In genomic region chrX:159953546-159954429, GRCm38 (mm10) we compare ENCODE assay signal across 21 mouse cellular contexts. TPM values are rescaled to one million over a fixed set of nuclear protein-coding genes. Genes with fewer than 3 reads are reported as not detected.
DNase-seq lines count a peak whose midpoint lies in the region; ATAC-seq lines count a peak whose summit lies in the region.
"Had no signal": no experiment of that assay in that cellular context is flagged by ENCODE, and none has a peak within 500 bp of the region (broad histone marks: within the 10 kb centered on the region; RNA-seq: fewer than 3 reads in every experiment).

No protein-coding gene starts in this region.

- H3K27ac ChIP-seq in embryonic facial prominence, embryonic 15.5 days (replicated peaks), result 0 out of 2 replicates have a peak overlapping the region, but pooled peaks have one; percentile 3
- H3K27ac ChIP-seq: forebrain, embryonic 12.5 days; hindbrain, embryonic 15.5 days had no signal

- WGBS in embryonic facial prominence, embryonic 15.5 days, result 48% methylated on average over 7 of the region's 7 CpGs

- no peak overlapping the region for H3K4me3 ChIP-seq in embryonic facial prominence, embryonic 15.5 days (replicated peaks)
- H3K4me3 ChIP-seq: forebrain, embryonic 12.5 days; heart, embryonic 12.5 days; hindbrain, embryonic 15.5 days had no signal

- H3K9me3 ChIP-seq in embryonic facial prominence, embryonic 15.5 days (replicated peaks), result no peaks in the 10 kb centered on the region
- H3K9me3 ChIP-seq: forebrain, embryonic 12.5 days; heart, embryonic 12.5 days; hindbrain, embryonic 15.5 days had no signal

- no peak overlapping the region for H3K9ac ChIP-seq in embryonic facial prominence, embryonic 15.5 days
- H3K9ac ChIP-seq: forebrain, embryonic 12.5 days; heart, embryonic 12.5 days; hindbrain, embryonic 15.5 days; liver, postnatal 0 days had no signal

- ATAC-seq in embryonic facial prominence, embryonic 15.5 days (ENCODE audit: insufficient number of reproducible peaks, low FRiP score, low TSS enrichment, low read depth), result 0 out of 2 replicates have a peak, but pooled peaks have one; percentile 34
- ATAC-seq: intestine, postnatal 0 days; liver, postnatal 0 days had no signal

- intact Hi-C loops in left cerebral cortex, postnatal 4 days (cut with DNase I), result no loop called here
- intact Hi-C loops in left cerebral cortex, postnatal 14 days (cut with DNase I), result no loop called here

- DNase-seq in cerebellum, postnatal 10 days, result peak; percentile 51 to 62
- no peak for DNase-seq in cerebellum, adult 9-11 months
- peak; percentile 24 for DNase-seq in left cerebral cortex, postnatal 4 days
- DNase-seq in left cerebral cortex, postnatal 14 days (ENCODE audit: low spot score in 2 of 2), result no peak
- peak; percentile 17 for DNase-seq in skeletal muscle tissue, adult 2 months (ENCODE audit: low read depth, low spot score)
- DNase-seq in urinary bladder, postnatal 25 days (ENCODE audit: low spot score), result no peak
- no peak for DNase-seq in kidney, adult 18-20 months
- DNase-seq: adrenal gland, adult 8-10 months; gastrocnemius, postnatal 36 days; heart, postnatal 36 days; kidney, postnatal 10 days; layer of hippocampus, postnatal 36 days; liver; liver, postnatal 0 days; thymus, postnatal 14 days had no signal

- no peak overlapping the region for H3K4me2 ChIP-seq in embryonic facial prominence, embryonic 15.5 days (replicated peaks)
- H3K4me2 ChIP-seq: forebrain, embryonic 12.5 days; heart, embryonic 12.5 days; hindbrain, embryonic 15.5 days had no signal

- H3K36me3 ChIP-seq in embryonic facial prominence, embryonic 15.5 days, result no peaks in the 10 kb centered on the region
- H3K36me3 ChIP-seq: forebrain, embryonic 12.5 days; heart, embryonic 12.5 days; hindbrain, embryonic 15.5 days had no signal

- H3K27me3 ChIP-seq in embryonic facial prominence, embryonic 15.5 days, result peaks cover 29% of the 10 kb centered on the region
- H3K27me3 ChIP-seq: CH12.LX; heart, embryonic 12.5 days; hindbrain, embryonic 15.5 days had no signal

- no peaks in the 10 kb centered on the region for H3K4me1 ChIP-seq in embryonic facial prominence, embryonic 15.5 days
- H3K4me1 ChIP-seq: forebrain, embryonic 12.5 days; hindbrain, embryonic 15.5 days had no signal

RNA-seq across cellular contexts. Expression of gene Map3k15, which starts 34.4 kb away (rescaled TPM):
- 1 to 10 TPM; 1.4 to 2.0 TPM for total RNA-seq in left cerebral cortex, postnatal 4 days (2021)
- total RNA-seq in left cerebral cortex, postnatal 14 days (2021), result under 1 TPM; 0.63 to 0.86 TPM
- 0.13 and 0.16 TPM in 2 replicates for polyA plus RNA-seq in embryonic facial prominence, embryonic 15.5 days (2015; fragmentation: Nextera tagmentation; extraction: Ambion mirVana)

Comparison
In these comparisons a context has a peak if more than half of its experiments do, and no peak if none do; other contexts are left out.
1. DNase-seq: peak in cerebellum, postnatal 10 days (2 of 2), left cerebral cortex, postnatal 4 days (single experiment) and skeletal muscle tissue, adult 2 months (single experiment); none in cerebellum, adult 9-11 months (single experiment), left cerebral cortex, postnatal 14 days (0 of 2), urinary bladder, postnatal 25 days (single experiment) and kidney, adult 18-20 months (single experiment).